Mouse (Mus musculus): Measurements from ENCODE around the gene Tex261.

- TF ChIP-seq CTCF (IDR thresholded peaks at IDR 0.05; ENCODE audit: low read depth) (no peak), EP300 (IDR thresholded peaks at IDR 0.05; ENCODE audit: low read depth) (no peak)
Observed at GRCm38 (mm10) chr6:83745466-83745865, 30.1 kb downstream of the Tex261 start.

All from liver, embryonic 14.5 days (tissue).